Mouse (Mus musculus) olfactory bulb, adult 2 months (tissue): ENCODE results near the gene Zfp607b. TPM values are rescaled to one million over a fixed set of nuclear protein-coding genes. Genes with fewer than 3 reads are reported as not detected.

Experiments
- H3K27ac ChIP-seq: fragments of 200-500 bp; 2 replicates; pipeline ENCODE4 v1.5.1; 2012; ENCODE audit warnings: low read depth, low read length; ENCODE audit not compliant: insufficient read depth
- H3K4me1 ChIP-seq: fragments of 200-500 bp; 2 replicates; pipeline ENCODE4 v1.6.1; 2012; ENCODE audit warnings: low read length; ENCODE audit not compliant: control insufficient read depth, insufficient read depth
- H3K4me3 ChIP-seq: fragments of 200-500 bp; 2 replicates; pipeline ENCODE4 v1.5.1; 2012; ENCODE audit warnings: mild to moderate bottlenecking, low read depth, low read length, moderate library complexity; ENCODE audit not compliant: insufficient read depth
- CTCF ChIP-seq: fragments of 200-500 bp; IDR thresholded peaks from 2 replicates; pipeline ENCODE4 v1.5.1; 2012; ENCODE audit warnings: low read depth, mild to moderate bottlenecking, low read length, moderate library complexity; ENCODE audit not compliant: insufficient read depth
- POLR2A ChIP-seq: fragments of 200-500 bp; IDR thresholded peaks from 2 replicates; pipeline ENCODE4 v1.6.1; 2012; ENCODE audit warnings: mild to moderate bottlenecking, low read depth, low read length, moderate library complexity; ENCODE audit not compliant: insufficient read depth
- WGBS: fragments of 180-500 bp; shearing (Covaris S2); methylation state at CpG from one replicate; pipeline ENCODE4 v1.1.7; 2018; 5-methylcytosine and 5-hydroxymethylcytosine counted together
- polyA plus RNA-seq: library from polyadenylated mRNA; stranded (reverse); fragments of >200 nt; gene quantifications from 2 replicates; pipeline ENCODE4 v1.2.4, GENCODE M21; 2012; ENCODE audit warnings: low replicate concordance; ENCODE audit not compliant: missing spikeins, insufficient read depth, insufficient read length

The Zfp607b gene
- polyA plus RNA-seq, 1 experiment = not detected

GRCm38 (mm10) chr7:27675222-27675612, 13.9 kb upstream of the Zfp607b start:
- Histone ChIP-seq H3K4me3 (no peak overlapping the region; the same call in 1 of the 2 replicates), H3K27ac (no peak overlapping the region), H3K4me1 (peaks cover 25% of the 10 kb centered on the region)
- 35% methylated on average over 14 of the region's 14 CpGs for WGBS
- TF ChIP-seq CTCF = no peak
- no peak for TF ChIP-seq POLR2A

DNA sequence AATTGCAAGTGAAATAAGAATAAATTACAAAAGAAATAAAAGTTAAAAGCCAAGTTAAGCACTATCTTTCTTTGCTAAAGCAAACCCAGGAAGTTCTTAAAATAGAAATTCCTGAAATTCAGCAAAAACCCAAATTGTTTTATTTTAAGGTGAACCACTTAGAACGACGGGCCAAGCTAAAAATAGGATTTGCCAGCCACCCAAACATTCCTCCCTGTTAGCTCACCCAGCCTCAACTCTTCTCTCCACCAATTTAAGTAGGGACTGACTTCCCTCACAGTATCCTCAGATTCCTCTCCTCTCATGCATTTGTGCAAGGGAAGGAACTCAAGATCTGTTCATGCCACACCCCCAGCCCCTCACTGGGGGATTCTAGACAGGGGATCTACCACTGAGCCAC, 5.9 kb upstream of the Zfp607b start:
- TF ChIP-seq CTCF = no peak
- TF ChIP-seq POLR2A = no peak
- H3K4me3 ChIP-seq = no peak overlapping the region
- no peak overlapping the region for H3K27ac ChIP-seq
- H3K4me1 ChIP-seq = no peaks in the 10 kb centered on the region; the same call in 1 of the 2 replicates
- 27% methylated on average over 2 of the region's 2 CpGs for WGBS

- H3K4me1 ChIP-seq = no peaks in the 10 kb centered on the region; the same call in 1 of the 2 replicates
- H3K4me3 ChIP-seq = no peak overlapping the region
- WGBS = 22% methylated on average over 5 of the region's 5 CpGs
- no peak for TF ChIP-seq POLR2A
- TF ChIP-seq CTCF = no peak
- no peak overlapping the region for H3K27ac ChIP-seq
Observed at GRCm38 (mm10) chr7:27685220-27685619, 3.9 kb upstream of the Zfp607b start.

DNA sequence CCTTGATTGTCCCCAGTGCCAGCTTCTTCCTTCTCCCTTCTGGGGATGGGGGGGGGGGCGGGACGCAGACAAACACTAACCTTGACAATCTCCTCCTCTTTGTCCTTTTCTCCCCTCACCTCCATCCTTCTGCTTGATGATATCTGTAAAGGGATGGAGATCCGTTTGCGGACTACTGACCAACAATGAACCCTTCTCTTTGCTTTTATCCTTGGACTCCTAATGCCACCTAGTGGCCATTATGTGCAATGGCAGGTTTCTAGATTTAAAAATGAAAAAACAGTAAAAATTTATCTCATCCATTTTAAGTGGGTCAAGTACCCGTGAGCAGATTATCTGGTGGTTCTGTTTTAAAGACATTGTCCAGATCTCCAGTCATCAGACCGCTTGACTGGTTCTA, 3.5 kb upstream of the Zfp607b start:
- no peak overlapping the region for H3K27ac ChIP-seq
- H3K4me1 ChIP-seq = peaks cover 1% of the 10 kb centered on the region
- WGBS = 0% methylated on average over 6 of the region's 6 CpGs
- no peak for TF ChIP-seq CTCF
- TF ChIP-seq POLR2A = no peak
- H3K4me3 ChIP-seq = no peak overlapping the region

GRCm38 (mm10) chr7:27687043-27687442, 2.1 kb upstream of the Zfp607b start:
- no peak for TF ChIP-seq CTCF
- no peak for TF ChIP-seq POLR2A
- Histone ChIP-seq H3K27ac (no peak overlapping the region), H3K4me3 (no peak overlapping the region), H3K4me1 (peaks cover 2% of the 10 kb centered on the region)
- WGBS = 87% methylated on average over 1 of the region's 1 CpGs

DNA sequence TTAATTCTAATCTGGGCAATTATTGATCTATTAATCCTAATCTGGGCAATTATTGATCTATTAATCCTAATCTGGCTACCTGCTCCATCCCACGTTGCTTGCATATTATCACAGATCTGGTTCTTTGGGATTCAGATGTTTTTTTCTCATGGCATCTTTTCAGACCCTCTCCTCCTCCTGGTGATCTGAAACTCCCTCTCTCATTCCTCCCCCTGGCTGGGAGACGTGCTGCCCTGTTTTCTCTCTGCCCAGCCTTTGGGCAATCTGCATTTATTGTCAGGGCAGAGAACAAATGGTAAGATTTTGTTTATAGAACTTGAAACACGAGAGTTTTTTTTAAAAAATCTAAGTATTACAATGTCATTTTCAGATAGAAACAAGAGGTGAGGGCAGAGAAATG, 1.3 kb upstream of the Zfp607b start:
- no peak overlapping the region for H3K27ac ChIP-seq
- TF ChIP-seq POLR2A (no peak), CTCF (no peak)
- H3K4me1 ChIP-seq = peaks cover 2% of the 10 kb centered on the region
- WGBS = 70% methylated on average over 3 of the region's 3 CpGs
- H3K4me3 ChIP-seq = no peak overlapping the region

- Histone ChIP-seq H3K27ac (no peak overlapping the region), H3K4me3 (no peak overlapping the region), H3K4me1 (peaks cover 2% of the 10 kb centered on the region)
- no peak for TF ChIP-seq CTCF
- TF ChIP-seq POLR2A = no peak
- 28% methylated on average over 14 of the region's 14 CpGs for WGBS
Observed at GRCm38 (mm10) chr7:27688246-27688788, 823 bp upstream of the Zfp607b start.

GRCm38 (mm10) chr7:27691076-27691475, 1.9 kb downstream of the Zfp607b start:
- WGBS = 42% methylated on average over 5 of the region's 5 CpGs
- Histone ChIP-seq H3K4me1 (peaks cover 2% of the 10 kb centered on the region), H3K27ac (no peak overlapping the region), H3K4me3 (no peak overlapping the region)
- TF ChIP-seq CTCF (peak; percentile 59), POLR2A (no peak)

DNA sequence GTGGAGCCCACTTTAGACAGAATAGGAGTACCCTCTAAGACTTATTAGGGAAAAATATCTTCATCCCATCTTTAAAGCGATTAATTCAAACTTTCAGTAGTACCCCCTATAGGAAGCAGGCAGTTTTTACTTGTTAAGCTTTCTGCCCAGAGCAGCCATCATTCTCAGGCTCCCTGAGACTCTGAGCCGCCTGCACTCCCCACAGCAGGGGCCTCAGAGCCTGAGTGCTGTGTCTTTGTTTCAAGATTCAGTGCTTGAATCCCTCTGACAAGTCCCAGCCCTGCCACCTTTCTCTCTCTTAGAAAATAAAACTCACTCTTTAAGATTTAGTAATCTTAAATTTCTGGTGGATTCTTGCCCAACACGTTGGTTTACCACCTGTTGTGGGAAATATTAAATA, 7.6 kb downstream of the Zfp607b start:
- TF ChIP-seq POLR2A (no peak), CTCF (no peak)
- Histone ChIP-seq H3K4me3 (no peak overlapping the region), H3K4me1 (no peaks in the 10 kb centered on the region), H3K27ac (no peak overlapping the region)
- WGBS = 43% methylated on average over 3 of the region's 3 CpGs

DNA sequence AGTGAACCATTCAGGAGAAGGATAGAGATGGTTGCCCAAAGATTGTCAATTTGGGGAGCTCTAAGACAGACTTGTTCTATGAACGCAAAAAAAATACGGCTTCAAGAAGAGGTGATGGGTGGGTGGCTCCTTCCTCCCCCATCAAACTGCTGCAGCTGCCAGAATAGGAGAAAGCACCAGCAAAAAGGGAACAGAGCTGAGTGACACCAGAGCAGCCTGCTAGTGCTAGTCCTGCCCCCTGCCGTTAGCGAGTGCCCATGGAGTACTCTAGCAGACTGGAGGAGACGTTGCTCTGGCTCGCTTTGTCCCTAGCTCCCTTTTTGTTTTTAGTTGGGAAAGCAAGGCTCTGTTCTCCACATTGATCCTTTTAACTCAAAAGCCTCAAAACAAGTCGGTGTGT, 21.3 kb downstream of the Zfp607b start:
- WGBS = 74% methylated on average over 7 of the region's 7 CpGs
- no peaks in the 10 kb centered on the region for H3K4me1 ChIP-seq
- no peak overlapping the region for H3K4me3 ChIP-seq
- H3K27ac ChIP-seq = no peak overlapping the region
- no peak for TF ChIP-seq POLR2A
- TF ChIP-seq CTCF = no peak
